Mouse (Mus musculus) left cerebral cortex, adult 8-10 months (tissue): ENCODE measurements around the gene Aatk. TPM values are rescaled to one million over a fixed set of nuclear protein-coding genes. Genes with fewer than 3 reads are reported as not detected.
A peak's percentile ranks its signal among the peaks of the same experiment; 100 is the strongest.

Source experiments
- DNase-seq, 2 experiments: peaks; one replicate each; pipeline ENCODE4 v3.0.0; 2022; ENCODE audit warnings: low spot score in 2 of 2
- total RNA-seq, 4 experiments: library from RNA; stranded (reverse); gene quantifications; 2 replicates each; pipeline ENCODE4 v1.2.4; 2022

The Aatk gene
- total RNA-seq, 4 experiments from 2014 or later, result 217 to 244 (median 225) TPM

DNA sequence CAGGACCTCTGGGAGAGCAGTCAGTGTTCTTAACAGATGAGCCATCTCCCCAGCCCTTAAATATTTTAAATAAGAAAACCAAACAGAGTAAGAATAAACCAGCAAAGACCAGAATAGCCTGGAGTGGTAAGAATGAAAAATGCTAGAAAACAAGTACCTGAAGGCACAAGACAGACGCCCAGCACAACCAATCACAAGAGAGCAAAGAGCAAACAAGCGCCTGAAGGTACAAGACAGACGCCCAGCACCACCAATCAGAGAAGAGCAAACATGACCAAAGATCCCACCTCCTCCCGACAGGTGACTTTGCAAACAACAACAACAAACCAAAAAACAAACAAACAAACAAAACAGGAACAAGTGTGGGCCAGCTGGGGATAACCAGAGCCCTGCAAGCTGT, 6.9 kb upstream of the Aatk start:
- no peak for DNase-seq

DNA sequence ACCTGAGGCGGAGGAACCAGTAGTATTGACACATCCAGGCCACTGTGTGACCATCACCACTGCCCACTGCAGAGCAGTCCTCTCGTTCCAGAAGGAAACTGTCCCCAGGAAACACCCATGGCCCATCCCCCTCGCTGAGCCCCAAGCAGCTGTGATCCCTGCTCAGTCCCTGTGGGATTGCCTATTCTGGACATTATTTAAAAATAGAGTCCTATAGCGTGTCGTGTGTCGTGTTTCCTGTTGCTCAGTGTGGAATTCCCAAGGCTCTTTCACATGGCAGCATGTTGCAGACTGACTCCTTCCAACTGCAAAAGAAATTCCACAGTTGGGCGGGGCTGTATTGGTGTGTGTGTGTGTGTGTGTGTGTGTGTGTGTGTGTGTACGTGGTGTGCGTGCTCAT, 5.3 kb upstream of the Aatk start:
- DNase-seq, result no peak

DNA sequence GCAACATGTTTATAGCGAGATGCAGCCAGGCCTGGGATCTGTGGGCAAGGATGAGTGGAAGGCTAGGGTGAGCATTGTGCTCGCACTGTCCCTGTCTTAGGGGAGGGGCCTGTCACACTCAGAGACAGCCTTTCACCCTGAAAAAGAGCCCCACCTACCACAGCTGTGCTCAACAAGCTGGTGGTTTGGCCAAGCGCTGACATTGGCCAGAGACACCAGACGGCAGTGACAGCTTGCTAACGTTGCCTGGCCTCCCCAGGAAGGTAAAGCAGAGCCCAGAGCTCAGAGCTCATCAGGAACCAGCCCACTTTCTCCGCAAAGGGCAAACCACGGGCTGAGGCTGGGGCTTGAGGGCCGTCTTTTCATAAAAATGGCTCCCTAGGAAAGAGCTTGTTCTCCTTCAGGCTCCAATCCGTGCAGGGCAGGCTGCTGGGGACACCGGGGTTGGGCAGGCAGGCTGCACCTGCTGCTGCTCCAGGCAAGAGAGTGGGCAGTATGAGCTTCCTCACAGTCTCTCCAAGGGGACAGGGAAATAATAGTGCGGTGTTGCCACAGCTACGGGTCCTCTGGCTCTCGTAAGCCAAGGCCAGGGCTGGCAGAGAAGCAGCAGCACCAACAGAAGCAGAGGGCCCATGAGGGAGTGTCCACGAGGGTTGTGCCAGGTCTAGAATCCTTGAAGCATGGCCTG, 4.3 kb upstream of the Aatk start:
- no peak for DNase-seq

DNA sequence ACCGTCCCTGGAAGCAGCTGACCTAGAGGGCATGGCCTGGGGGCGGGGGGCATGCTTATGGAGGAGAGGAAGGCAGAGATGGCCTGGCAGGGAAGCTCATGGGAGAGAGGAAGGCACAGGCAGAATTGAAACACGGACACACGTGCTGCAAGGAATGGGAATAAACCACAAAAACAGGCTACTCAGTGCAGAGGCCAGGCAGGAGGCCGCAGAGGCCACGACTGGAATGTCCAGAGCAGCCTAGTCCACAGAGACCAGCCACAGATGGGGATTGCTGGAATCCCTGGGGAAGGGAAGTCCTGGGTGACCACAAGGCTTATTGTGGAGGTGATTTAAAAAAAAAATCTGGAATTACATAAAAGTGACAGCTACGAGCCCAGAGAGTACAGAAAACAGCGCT, 2.1 kb upstream of the Aatk start:
- no peak for DNase-seq

DNA sequence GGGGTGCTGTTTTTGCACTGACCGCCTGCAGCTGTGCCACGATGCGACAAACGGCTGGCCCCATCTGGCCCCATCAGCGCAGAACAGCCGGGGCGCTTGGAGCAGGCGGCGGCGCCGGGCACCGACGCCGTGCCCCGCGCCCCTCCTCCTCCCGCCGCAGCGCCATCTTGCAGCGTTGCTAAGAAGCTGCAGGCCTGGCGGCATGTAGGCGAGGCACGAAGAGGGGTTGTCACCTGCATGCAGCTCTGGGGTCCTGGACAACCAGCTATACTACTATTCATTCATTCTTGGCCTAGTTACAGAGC, 1.2 kb upstream of the Aatk start:
- no peak for DNase-seq

DNA sequence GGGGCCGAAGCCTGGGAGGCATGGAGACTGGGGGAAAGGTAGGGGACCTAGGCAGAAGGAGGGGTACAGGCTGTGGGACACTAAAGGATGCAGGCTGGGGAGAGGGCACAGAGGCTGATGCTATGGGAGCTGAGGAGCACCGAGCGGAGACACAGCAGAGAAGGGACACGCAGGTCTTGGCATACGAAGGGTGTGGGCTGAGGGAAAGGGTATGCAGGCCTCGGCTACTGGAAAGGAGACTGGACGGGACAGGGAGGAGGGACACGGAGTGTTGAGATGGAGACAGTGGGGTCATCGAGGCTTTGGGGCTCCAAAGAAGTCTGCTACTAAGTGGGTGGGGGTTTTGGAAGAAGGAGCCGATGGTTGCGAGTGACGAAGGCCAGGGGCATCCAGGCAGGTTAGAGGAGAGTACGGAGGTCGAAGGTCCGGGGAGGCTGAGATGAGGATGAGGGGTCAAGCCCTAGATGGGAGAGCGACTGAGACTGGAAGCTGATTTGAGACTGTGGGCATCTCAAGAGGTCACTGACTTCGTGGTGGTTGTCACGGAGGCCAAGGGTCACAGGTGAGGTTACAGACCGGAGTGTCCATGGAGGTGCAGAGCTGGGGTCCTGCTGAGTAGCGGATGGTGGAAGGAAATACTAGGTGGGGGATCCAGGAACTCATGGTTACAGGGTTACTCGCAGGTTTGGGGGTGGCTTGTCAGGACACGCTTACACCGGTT, 724 bp upstream of the Aatk start:
- DNase-seq, result no peak

DNA sequence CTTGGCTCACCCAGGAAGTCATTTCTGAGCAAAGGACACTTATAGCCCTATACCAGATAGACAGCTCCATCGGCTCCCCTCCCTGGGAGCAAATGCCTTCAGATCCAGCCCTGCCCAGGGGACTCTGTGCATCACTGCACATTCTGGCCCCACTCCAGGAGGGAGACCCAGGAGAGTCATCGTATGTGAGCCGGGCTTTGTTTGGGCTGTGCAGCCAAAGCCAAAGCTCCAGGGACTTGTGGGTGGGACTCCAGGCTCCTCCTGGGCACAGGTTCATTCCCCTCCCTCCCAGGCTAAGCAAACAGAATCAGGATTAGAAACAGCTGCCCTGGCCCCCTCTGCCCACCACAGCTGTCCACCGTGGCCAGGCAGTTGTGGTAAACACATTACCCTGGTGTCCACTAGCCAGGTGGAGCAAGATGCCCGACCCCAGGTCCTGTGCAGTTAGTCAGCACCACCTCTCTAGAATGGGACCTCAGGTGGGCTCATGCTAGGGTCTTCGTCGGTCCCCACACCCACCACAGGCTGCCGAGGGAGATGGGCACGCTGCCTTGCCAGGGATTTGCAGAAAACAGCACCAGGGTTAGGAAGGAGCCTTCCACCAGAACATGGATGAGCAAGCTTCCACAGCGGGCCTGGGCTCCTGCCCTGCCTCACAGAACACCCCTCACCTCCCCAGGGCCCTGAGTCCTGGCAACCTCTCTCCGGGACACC, 971 bp downstream of the Aatk start:
- no peak for DNase-seq

DNA sequence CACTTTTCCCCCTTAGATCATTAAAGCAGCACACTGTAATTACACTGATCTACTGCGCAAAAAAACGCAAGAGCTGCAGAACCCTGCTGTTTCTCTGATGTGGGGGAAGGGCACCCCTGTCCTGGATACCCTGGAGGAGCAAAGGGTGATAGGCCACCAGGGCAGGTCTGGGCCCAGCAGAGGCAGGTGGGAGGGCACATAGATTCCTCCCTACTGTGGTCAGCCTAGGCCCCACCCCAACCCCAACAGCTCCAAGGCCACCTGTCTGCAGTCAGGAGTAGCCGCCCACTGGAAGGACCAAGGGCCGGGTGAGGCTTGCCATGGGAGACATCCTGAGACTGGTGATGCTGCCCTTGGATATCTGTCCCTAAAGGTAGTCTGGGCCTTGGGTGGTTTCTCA, 1.6 kb downstream of the Aatk start:
- no peak for DNase-seq

DNA sequence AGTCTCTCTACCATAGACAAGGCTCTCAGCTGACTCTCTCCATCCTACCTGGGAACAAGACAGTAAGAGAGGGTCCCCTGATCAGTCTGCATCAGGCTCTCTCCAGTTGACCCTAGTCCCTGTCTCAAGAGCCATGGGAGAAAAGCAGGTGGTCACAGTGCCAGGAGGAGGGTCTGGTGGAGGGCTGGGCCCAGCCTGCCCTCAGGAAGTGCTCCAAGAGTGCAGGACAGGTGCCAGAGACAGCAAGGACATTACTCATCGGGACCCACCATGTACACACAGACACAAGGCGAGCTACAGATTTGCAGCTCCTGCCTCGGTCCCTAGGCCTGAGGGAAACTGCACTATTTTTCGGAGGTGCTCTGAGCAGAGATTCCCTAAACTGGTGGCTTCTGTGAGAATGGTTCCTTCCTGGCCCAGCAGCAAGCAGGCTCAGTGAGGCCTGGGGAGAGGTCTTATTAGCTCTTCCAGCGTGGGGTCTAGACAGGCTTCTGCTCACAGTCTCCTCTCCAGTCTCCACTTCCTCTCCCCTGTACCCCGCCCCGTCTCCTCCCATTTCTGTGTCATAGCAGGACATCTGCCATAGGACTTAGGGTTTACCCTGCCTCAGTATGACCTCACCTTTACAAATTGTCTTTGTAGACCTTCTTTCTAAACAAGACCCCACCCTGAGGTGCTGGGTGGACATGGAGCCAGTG, 4.7 kb downstream of the Aatk start:
- no peak for DNase-seq

DNA sequence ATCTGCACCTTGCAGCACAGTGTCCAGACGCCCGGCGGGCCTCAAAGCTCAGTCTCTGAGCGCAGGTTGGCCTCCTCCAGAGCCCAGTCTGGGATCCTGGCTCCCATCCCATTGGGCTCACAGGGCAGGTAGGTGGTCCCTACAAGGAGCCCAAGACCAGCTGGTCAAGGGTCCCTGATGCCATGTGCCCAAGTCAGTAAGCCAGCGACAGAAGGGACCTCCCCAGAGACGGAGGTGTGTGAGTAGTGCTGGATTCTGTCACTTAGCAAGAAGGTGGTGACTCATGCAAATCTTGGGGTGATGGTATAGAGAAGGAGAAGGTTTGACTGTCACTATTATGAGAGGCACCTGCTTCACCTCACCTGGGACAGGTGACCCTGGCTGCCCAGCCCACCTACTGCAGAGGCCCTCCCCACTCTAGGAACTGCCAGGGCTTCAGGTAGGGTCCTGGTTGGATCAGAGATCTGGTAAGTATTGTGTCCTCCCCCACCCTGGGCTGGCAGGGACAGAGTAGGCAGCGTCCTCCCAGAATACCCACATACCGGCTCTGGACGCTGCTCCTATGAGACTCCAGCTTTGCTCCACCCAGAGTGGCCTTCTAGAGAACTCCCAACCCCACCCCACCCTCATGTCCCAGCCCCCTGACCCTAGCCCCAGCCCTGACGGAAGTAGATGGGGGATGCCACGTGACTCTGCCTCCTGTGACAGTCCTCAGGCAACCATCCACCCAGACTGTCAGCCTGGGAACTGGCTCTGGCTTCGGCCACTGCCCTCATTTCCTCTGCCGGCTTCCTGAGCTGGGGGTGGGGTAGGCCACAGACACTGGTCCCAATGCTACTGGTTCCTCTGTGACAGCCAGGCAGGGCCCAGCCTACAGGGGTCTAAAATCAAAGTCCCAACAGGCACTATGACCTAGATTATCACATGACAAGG, 5.5 kb downstream of the Aatk start:
- DNase-seq, result no peak

DNA sequence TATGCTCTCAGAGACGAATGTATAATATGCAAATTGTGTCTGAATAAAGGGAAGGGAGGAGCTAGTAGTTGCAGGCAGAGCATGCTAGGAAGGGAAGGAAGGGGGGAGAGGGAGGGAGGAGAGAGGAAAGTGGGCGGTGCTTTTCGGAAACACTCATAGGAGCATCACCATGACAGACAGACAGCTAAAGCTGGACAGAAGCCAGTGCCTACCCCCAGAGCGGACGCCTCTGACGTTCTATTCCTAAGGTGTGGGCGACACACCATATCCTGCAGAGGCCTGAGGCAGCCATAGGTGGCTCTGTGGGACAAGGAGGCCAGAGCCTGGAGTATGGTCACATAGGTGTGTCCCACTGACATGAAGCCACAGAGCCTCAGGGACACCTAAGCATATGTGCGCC, 6.5 kb downstream of the Aatk start:
- DNase-seq, result peak in 1 of 2 experiments; percentile 81

DNA sequence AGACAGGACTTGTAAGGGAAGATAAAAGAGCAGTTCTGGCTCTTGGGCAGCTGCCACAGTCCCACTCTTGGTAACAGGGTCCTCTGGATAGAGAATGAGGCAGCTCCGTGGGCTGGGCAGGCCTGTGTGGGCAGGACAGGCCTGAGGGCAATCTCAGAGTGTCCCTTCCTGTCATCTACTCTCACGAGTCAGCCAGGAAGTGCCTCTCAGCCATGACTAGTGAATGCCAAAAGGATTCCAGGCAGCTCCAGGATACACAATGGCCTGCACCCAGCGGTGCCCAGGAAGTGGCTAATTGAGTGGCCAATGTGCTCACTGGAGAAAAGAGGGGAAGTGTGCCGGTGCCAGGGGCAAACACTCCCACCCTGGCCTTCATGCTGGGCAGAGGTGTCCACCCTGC, 7.4 kb downstream of the Aatk start:
- DNase-seq, result no peak

DNA sequence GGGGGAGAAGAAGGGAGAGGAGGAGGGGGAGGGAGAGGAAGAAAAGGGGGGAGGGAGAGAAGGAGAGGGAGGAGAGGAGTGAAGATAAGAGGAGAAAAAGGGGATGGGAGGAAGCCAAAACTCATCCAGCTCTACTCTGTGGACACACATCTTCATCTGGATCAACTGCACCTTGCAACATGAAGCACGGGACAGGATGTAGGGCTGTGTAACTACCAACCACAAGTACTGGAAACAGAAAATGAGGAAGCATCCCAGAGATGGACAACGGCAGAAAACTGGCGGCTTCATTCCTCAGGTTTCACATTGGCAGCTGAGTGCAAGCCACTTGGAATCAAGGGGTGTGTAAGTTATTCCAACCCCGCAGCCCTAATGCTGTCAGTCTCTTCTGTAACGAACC, 12.2 kb downstream of the Aatk start:
- no peak for DNase-seq

DNA sequence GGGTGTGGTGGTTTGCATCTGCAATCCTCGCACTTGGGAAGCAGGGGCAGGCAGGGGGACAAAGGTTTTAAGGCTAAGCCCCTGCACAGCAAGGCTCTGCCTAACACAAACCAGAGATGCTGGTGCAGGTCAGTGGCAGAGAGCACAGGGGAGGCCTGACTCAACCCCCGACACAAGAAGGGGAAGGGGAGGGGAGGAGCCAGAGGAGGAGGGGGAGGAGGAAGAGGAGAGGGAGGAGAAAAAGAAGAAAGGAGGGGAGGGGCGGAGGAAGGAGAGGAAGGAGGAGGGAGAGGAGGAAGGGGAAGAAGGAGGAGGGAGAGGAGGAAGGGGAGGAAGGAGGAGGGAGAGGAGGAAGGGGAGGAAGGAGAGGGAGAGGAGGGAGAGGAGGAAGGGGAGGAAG, 12.7 kb downstream of the Aatk start:
- no peak for DNase-seq

DNA sequence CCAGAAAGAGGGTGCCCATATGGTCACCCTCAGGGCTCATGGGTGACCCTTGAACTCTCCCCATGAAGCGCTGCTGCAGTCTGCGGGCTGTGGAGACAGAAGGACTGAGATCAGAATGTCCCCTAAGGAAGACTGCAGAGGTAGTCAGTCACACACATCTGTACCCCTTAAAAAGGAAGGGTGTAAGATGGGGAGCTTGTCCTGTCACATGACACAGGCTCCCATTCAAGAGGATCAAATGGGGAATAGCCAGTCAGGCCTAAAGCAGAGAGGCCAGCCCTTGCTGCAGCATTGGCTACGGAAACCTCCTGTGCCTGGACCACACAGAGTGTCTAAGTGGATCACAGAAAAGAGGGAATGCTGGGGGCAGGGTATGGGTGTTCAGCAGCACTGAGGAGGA, 13.5 kb downstream of the Aatk start:
- DNase-seq, result no peak

DNA sequence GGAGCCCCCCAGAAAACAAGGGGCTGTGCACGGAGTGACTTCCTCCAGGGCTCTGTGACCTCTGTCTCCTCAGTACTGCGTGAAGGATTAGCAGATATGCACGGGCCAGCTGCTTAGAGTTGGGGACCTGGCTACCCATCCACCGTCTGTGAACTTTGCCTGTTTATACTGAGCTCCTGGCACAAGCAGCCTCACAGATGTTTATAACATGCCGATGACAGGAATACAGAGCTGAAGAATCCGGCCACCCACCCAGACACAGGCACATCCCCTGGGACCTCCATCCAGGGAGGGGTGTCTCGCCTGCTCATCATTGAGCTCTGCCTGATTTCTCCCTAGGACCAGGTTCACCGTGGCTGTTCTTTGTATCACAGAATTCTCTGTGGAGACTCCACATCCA, 14.9 kb downstream of the Aatk start:
- DNase-seq, result no peak

DNA sequence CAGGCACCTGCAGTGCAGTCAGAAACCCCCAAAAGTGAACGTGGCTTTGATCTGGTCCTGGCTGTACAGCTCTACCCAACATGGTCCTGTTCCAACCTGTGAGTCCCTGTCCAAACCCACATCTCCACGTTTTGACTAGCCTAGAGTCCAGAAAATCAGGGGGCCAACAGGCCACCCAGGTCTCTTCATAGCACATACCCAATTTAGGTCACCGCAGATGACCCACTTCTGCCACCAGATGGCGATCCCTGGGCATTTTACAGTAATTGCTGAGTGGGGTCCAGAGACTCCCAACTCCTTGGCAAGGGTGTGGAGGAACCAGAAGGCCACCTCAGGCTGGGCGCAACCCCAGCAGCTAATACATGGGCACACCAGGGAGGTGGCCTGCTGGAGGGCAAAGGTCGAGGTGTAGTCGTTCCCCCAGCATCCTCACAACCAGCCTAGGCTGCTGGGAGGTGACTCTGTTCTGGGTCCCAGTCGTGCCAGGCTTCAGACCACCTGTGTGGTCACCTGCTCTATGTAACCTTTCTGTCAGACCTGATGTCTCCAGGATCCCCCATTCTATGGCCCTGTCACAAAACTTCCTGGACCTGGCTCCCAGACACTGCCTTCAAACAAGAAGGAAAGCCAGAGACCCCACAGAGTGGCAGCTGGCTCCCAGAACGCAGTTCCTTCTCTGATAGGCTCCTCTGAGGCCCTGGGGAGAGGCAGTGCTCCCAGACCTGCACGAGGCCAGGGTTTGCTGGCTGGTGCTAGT, 16.6 kb downstream of the Aatk start:
- no peak for DNase-seq

DNA sequence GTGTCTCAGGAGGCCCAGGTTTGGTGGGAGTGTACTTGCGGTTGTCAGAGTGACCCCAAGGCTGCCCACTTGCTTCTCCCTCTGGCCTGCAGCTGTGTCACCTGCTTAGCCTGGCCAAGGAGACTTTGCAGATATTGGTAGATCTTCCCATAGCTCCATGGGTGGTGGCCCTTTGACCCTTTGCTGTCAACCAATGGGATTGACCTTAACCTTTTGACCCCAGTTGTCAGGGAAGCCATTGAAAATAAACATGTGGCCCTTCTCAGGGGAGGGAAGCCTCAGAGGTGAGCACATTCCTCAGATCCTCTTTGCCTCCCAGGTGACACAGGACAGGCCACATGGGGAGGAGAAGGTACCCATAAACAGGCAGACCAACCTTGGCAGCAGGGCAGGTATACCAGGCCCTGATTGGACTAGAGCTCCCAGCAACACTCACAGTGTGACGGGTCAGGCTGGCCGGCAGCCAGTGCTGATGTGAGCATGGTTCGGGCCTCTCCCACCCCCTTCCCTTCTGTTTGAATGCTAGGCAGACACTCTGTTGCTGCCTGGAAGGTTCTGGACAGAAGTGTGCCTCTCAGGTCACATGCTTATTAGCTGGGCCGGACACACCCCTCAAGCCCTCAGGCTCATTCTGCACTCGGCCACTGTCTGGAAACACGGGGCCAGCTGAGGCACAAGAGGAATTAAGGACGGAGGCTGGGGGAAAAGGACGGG, 17.4 kb downstream of the Aatk start:
- no peak for DNase-seq

DNA sequence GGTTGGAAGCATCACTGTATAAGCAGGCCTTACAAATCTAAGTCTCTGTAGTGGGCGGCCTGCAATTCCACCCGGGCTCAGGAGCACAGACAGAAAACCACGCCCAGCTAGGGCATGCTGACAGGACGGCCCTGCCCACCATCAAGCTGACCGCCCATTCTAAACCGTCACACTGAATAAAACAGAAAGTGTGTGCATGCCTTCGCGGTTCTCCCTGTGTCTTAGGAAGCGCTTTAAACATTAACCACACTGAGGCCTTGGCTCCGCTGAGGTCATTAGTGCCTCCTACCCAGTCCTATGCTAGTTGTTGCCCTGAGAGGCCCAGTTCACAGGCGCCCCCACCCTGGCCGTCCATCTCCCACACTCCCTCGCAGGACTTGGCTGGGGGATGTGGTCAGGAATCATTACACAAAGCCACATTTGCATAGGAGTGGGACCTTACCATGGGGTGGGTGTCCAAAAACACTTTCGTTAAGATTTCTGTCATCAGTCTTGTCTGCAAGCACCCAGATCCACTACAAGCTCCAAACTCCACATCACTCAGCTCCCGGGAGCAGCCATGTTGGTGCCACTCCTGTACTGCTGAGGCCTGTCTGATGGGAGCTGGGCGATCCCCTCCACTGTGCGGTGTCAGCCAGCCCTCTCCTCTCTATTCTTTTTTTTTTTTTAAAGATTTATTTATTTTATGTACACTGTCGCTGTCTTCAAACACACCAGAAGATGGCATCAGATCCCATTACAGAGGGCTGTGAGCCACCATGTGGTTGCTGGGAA, 18.5 kb downstream of the Aatk start:
- no peak for DNase-seq
